Mouse (Mus musculus): ENCODE measurements at regions not wholly inside any gene's neighbourhood (a gene's known extent, or its start where the extent isn't known, plus 50 kb on each side); places are given as distances from the start of the nearest gene placed in this dataset.

GRCm38 (mm10) chr12:49579451-49580190 is 194.6 kb downstream of the Gm43517 start:
- no peak overlapping the region for H3K4me2 ChIP-seq
- no peak overlapping the region for H3K27ac ChIP-seq (replicated peaks)
- 32% methylated on average over 1 of the region's 1 CpGs for WGBS
- H3K36me3 ChIP-seq: no peaks in the 10 kb centered on the region
- no peak overlapping the region for H3K4me3 ChIP-seq (replicated peaks)
- no peak for ATAC-seq (ENCODE audit: low FRiP score)
- no peaks in the 10 kb centered on the region for H3K27me3 ChIP-seq (replicated peaks)
- H3K4me1 ChIP-seq: no peaks in the 10 kb centered on the region
- H3K9me3 ChIP-seq (replicated peaks): no peaks in the 10 kb centered on the region
- no peak overlapping the region for H3K9ac ChIP-seq (replicated peaks)

- Histone ChIP-seq H3K4me3 (replicated peaks) (no peak overlapping the region), H3K4me2 (no peak overlapping the region), H3K9me3 (replicated peaks) (no peaks in the 10 kb centered on the region), H3K36me3 (no peaks in the 10 kb centered on the region), H3K9ac (replicated peaks) (no peak overlapping the region), H3K27ac (replicated peaks) (no peak overlapping the region), H3K4me1 (no peaks in the 10 kb centered on the region), H3K27me3 (replicated peaks) (no peaks in the 10 kb centered on the region)
- ATAC-seq (ENCODE audit: low FRiP score): no peak
- WGBS: 86% methylated on average over 1 of the region's 1 CpGs
These were observed 198.9 kb downstream of the Gm43517 start for GRCm38 (mm10) chr12:49583849-49584248.

- no peak for ATAC-seq (ENCODE audit: low FRiP score)
- Histone ChIP-seq H3K4me2 (no peak overlapping the region), H3K9ac (replicated peaks) (no peak overlapping the region), H3K36me3 (no peaks in the 10 kb centered on the region), H3K4me1 (no peaks in the 10 kb centered on the region), H3K27ac (replicated peaks) (no peak overlapping the region), H3K27me3 (replicated peaks) (no peaks in the 10 kb centered on the region), H3K9me3 (replicated peaks) (no peaks in the 10 kb centered on the region), H3K4me3 (replicated peaks) (no peak overlapping the region)
- WGBS: 81% methylated on average over 3 of the region's 3 CpGs
These were observed 237.3 kb downstream of the Gm43517 start for GRCm38 (mm10) chr12:49622264-49622663.

- Histone ChIP-seq H3K4me3 (replicated peaks) (no peak overlapping the region), H3K9ac (replicated peaks) (no peak overlapping the region), H3K4me1 (no peaks in the 10 kb centered on the region), H3K27me3 (replicated peaks) (no peaks in the 10 kb centered on the region), H3K4me2 (no peak overlapping the region), H3K36me3 (no peaks in the 10 kb centered on the region), H3K27ac (replicated peaks) (no peak overlapping the region), H3K9me3 (replicated peaks) (no peaks in the 10 kb centered on the region)
- WGBS: 72% methylated on average over 5 of the region's 5 CpGs
- ATAC-seq (ENCODE audit: low FRiP score): no peak
These were observed 242.2 kb downstream of the Gm43517 start for GRCm38 (mm10) chr12:49627222-49627621.

GRCm38 (mm10) chr12:49628014-49628413 is 243.0 kb downstream of the Gm43517 start:
- no peak overlapping the region for H3K9ac ChIP-seq (replicated peaks)
- H3K4me1 ChIP-seq: no peaks in the 10 kb centered on the region
- no peaks in the 10 kb centered on the region for H3K36me3 ChIP-seq
- H3K4me2 ChIP-seq: no peak overlapping the region
- H3K4me3 ChIP-seq (replicated peaks): no peak overlapping the region
- 71% methylated on average over 4 of the region's 4 CpGs for WGBS
- H3K27me3 ChIP-seq (replicated peaks): no peaks in the 10 kb centered on the region
- ATAC-seq (ENCODE audit: low FRiP score): no peak
- no peak overlapping the region for H3K27ac ChIP-seq (replicated peaks)
- H3K9me3 ChIP-seq (replicated peaks): no peaks in the 10 kb centered on the region

GRCm38 (mm10) chr12:49649104-49650063 is 264.4 kb downstream of the Gm43517 start:
- no peak overlapping the region for H3K4me3 ChIP-seq (replicated peaks)
- H3K36me3 ChIP-seq: no peaks in the 10 kb centered on the region
- H3K4me2 ChIP-seq: no peak overlapping the region
- peaks cover 3% of the 10 kb centered on the region; the same call in 1 of the 2 replicates for H3K4me1 ChIP-seq
- no peak overlapping the region for H3K9ac ChIP-seq (replicated peaks)
- H3K27ac ChIP-seq (replicated peaks): no peak overlapping the region
- no peaks in the 10 kb centered on the region for H3K9me3 ChIP-seq (replicated peaks)
- H3K27me3 ChIP-seq (replicated peaks): no peaks in the 10 kb centered on the region
- ATAC-seq (ENCODE audit: low FRiP score): peak; percentile 85
- WGBS: 35% methylated on average over 3 of the region's 3 CpGs
